Mouse (Mus musculus): ENCODE measurements at regions not wholly inside any gene's neighbourhood (a gene's known extent, or its start where the extent isn't known, plus 50 kb on each side); places are given as distances from the start of the nearest gene placed in this dataset.
A peak's percentile ranks its signal among the peaks of the same experiment; 100 is the strongest.

DNA sequence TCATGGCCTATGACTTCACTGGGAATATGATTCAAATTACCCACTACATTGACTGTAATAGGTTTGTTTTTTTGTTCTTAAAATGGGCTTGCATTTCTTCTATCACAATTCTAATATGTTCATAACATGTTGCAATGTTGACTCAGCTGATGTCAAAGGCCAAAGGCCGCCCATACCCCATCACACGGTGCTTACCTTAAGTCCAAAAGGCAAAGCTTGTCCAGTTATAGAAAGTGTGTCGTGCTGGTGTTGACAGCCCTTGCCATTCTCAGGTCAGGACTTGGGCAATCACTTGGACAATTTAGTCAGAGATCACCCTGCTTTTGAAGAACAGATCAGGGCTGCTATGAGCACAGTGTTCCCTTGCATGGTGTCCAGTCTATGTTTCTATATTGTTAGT is 321.5 kb upstream of the Sall1 start:
- Histone ChIP-seq H3K4me3 (ENCODE audit: low read length) (no peak overlapping the region), H3K9me3 (replicated peaks; ENCODE audit: control insufficient read depth, low read length) (no peaks in the 10 kb centered on the region), H3K27ac (ENCODE audit: low read length) (no peak overlapping the region), H3K4me1 (ENCODE audit: control insufficient read depth, insufficient read depth, low read length) (no peaks in the 10 kb centered on the region), H3K27me3 (ENCODE audit: control insufficient read depth, insufficient read depth, low read length) (no peaks in the 10 kb centered on the region), H3K4me2 (ENCODE audit: low read depth, low read length) (no peak overlapping the region), H3K36me3 (ENCODE audit: control insufficient read depth, insufficient read depth) (no peaks in the 10 kb centered on the region), H3K9ac (ENCODE audit: low read length) (no peak overlapping the region)
- ATAC-seq (replicated peaks; ENCODE audit: extremely low read depth, insufficient read depth, low FRiP score): no peak
- 85% methylated on average over 3 of the region's 3 CpGs for WGBS

DNA sequence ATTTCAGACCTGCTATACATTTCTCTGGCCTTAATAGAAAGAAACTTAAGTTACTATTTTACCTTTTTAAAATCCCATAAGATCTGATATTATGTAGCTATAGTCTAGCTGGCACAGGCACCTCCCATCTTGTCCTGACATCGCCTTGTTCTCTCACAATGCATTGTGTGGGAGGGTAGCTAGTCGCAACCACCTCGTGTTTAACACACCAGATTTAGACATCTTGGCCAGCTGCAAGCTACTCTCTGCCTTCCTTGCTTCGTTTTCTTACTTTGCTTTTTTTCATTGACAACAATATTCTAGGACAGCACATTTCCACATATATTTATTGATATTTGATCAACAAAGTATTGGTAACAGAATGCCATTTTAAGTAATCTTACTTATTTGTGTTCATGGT is 314.4 kb upstream of the Sall1 start:
- 72% methylated on average over 4 of the region's 4 CpGs for WGBS
- no peak for ATAC-seq (replicated peaks; ENCODE audit: extremely low read depth, insufficient read depth, low FRiP score)
- Histone ChIP-seq H3K9me3 (replicated peaks; ENCODE audit: control insufficient read depth, low read length) (no peaks in the 10 kb centered on the region), H3K27ac (ENCODE audit: low read length) (no peak overlapping the region), H3K4me1 (ENCODE audit: control insufficient read depth, insufficient read depth, low read length) (no peaks in the 10 kb centered on the region), H3K4me3 (ENCODE audit: low read length) (no peak overlapping the region), H3K4me2 (ENCODE audit: low read depth, low read length) (no peak overlapping the region), H3K9ac (ENCODE audit: low read length) (no peak overlapping the region), H3K36me3 (ENCODE audit: control insufficient read depth, insufficient read depth) (no peaks in the 10 kb centered on the region), H3K27me3 (ENCODE audit: control insufficient read depth, insufficient read depth, low read length) (no peaks in the 10 kb centered on the region)

DNA sequence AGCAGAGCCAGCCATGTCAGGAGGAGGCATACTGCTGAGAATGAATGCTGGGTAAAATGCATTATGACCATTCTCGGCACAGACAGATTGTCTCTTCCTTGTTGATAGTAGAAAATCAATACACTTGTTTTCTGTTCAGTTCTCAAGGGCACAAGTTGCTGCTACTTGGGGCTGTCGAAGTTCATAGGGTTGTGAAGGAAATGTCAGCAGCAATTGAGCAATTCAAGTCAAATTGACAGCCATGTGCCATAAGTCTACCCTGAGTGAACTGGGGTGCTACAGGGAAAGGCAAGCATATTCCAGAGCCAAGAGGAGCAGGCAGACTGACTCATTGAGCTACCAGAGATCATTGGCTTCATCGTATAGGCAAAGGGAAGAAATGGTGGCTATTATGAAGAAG is 301.6 kb upstream of the Sall1 start:
- Histone ChIP-seq H3K4me3 (ENCODE audit: low read length) (no peak overlapping the region), H3K27me3 (ENCODE audit: control insufficient read depth, insufficient read depth, low read length) (no peaks in the 10 kb centered on the region), H3K9me3 (replicated peaks; ENCODE audit: control insufficient read depth, low read length) (no peaks in the 10 kb centered on the region), H3K27ac (ENCODE audit: low read length) (no peak overlapping the region), H3K4me1 (ENCODE audit: control insufficient read depth, insufficient read depth, low read length) (no peaks in the 10 kb centered on the region), H3K36me3 (ENCODE audit: control insufficient read depth, insufficient read depth) (no peaks in the 10 kb centered on the region), H3K9ac (ENCODE audit: low read length) (no peak overlapping the region), H3K4me2 (ENCODE audit: low read depth, low read length) (no peak overlapping the region)
- WGBS: 84% methylated on average over 3 of the region's 3 CpGs
- no peak for ATAC-seq (replicated peaks; ENCODE audit: extremely low read depth, insufficient read depth, low FRiP score)

DNA sequence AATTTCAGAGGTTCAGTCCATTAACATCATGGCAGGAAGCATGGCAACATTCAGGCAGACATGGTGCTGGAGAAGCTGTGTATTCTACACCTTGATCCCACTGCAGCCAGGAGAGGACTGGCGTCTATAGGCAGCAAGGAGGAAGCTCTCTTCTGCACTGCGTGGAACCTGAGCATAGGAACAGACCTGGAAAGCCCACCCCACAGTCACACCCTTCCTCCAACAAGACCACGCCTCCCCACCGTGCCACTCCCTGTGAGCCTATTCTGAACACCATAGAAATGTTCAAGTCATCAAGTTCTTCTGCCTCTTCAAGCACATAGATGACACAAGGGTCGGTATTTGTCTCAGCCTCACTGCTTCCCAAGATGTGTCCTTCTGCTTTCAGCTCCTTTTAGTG is 297.7 kb upstream of the Sall1 start:
- no peak overlapping the region for H3K9ac ChIP-seq (ENCODE audit: low read length)
- H3K4me2 ChIP-seq (ENCODE audit: low read depth, low read length): no peak overlapping the region
- 84% methylated on average over 5 of the region's 5 CpGs for WGBS
- no peak for ATAC-seq (replicated peaks; ENCODE audit: extremely low read depth, insufficient read depth, low FRiP score)
- 0 out of 2 replicates have a peak, but pooled peaks cover 2% of the 10 kb centered on the region for H3K27me3 ChIP-seq (ENCODE audit: control insufficient read depth, insufficient read depth, low read length)
- H3K27ac ChIP-seq (ENCODE audit: low read length): no peak overlapping the region
- no peaks in the 10 kb centered on the region for H3K9me3 ChIP-seq (replicated peaks; ENCODE audit: control insufficient read depth, low read length)
- no peak overlapping the region for H3K4me3 ChIP-seq (ENCODE audit: low read length)
- H3K4me1 ChIP-seq (ENCODE audit: control insufficient read depth, insufficient read depth, low read length): no peaks in the 10 kb centered on the region
- no peaks in the 10 kb centered on the region for H3K36me3 ChIP-seq (ENCODE audit: control insufficient read depth, insufficient read depth)

DNA sequence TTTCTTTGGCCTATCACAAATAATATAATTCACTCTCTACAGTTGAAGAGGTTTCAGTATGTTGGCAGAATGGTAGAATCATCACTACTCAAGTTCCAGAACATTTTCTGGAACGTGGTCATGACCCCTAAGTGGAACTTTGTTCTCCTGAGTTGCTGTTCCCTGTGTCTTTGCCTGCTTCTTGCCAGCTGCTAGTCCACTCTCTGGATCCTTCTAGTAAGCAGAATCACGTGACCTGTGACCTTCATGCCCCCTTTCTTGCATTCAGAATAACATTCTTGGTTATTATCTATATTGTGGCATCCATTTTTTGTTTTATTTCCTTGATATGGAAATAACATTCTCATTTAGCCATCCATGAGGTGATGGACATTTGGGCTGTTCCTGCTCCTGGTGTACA is 291.5 kb upstream of the Sall1 start:
- Histone ChIP-seq H3K27ac (ENCODE audit: low read length) (no peak overlapping the region), H3K36me3 (ENCODE audit: control insufficient read depth, insufficient read depth) (no peaks in the 10 kb centered on the region), H3K4me3 (ENCODE audit: low read length) (no peak overlapping the region), H3K4me2 (ENCODE audit: low read depth, low read length) (no peak overlapping the region), H3K4me1 (ENCODE audit: control insufficient read depth, insufficient read depth, low read length) (no peaks in the 10 kb centered on the region), H3K9me3 (replicated peaks; ENCODE audit: control insufficient read depth, low read length) (no peaks in the 10 kb centered on the region), H3K9ac (ENCODE audit: low read length) (no peak overlapping the region), H3K27me3 (ENCODE audit: control insufficient read depth, insufficient read depth, low read length) (0 out of 2 replicates have a peak, but pooled peaks cover 2% of the 10 kb centered on the region)
- no peak for ATAC-seq (replicated peaks; ENCODE audit: extremely low read depth, insufficient read depth, low FRiP score)
- WGBS: 65% methylated on average over 2 of the region's 2 CpGs

DNA sequence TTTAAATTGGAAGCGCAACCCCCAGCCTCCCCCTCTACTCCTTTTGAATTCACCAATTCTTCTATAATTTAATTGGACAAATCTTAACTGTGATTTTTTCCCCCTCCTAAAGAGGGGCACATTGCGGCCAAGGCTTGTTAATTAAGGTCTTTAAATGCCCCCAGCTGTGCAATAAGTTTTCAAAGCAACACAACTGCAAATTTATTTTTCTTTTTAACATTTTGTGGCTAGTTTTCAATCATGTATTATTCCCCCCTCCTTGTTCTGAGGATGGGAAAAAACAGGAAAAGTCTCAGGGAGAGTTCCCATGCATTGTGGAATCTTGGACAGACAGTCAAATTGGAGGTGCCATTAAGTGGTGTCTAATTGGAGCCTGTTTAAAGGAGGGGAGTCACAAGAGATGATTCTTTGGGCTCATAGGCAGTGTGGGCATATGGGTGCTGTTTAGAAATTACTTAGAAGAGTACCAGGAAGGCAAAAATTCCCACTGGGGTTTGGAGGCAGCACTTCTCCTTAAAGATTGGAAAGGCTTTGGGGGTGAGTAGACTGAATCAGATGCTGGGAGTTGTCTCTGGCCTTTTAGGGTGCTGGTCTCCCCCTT is 281.9 kb upstream of the Sall1 start:
- whole genome bisulfite sequencing: 91% methylated on average over 2 of the region's 2 CpGs
- Histone ChIP-seq H3K4me1 (ENCODE audit: control insufficient read depth, insufficient read depth, low read length) (no peaks in the 10 kb centered on the region), H3K9ac (ENCODE audit: low read length) (no peak overlapping the region), H3K27me3 (ENCODE audit: control insufficient read depth, insufficient read depth, low read length) (no peaks in the 10 kb centered on the region), H3K27ac (ENCODE audit: low read length) (no peak overlapping the region), H3K9me3 (replicated peaks; ENCODE audit: control insufficient read depth, low read length) (no peaks in the 10 kb centered on the region), H3K36me3 (ENCODE audit: control insufficient read depth, insufficient read depth) (no peaks in the 10 kb centered on the region), H3K4me2 (ENCODE audit: low read depth, low read length) (no peak overlapping the region), H3K4me3 (ENCODE audit: low read length) (no peak overlapping the region)
- ATAC-seq (replicated peaks; ENCODE audit: extremely low read depth, insufficient read depth, low FRiP score): no peak

DNA sequence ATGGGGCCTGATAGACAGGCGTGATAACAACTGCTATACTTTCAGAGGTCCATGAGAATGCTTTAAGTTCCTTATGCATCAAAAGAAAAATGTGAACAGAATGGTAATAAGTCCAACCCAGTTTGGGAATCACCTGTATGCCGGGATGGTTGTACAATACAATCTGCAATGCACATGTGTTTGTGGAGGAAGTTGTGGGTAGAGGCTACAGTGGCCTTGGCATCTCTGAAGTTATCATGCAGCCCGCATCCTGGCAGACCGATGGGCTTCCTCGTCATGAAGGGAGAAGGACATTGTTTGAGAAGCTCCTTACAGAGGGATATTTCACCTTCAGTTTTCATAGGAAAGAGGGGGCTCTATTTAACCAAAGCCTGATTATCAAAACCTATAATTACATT is 281.3 kb upstream of the Sall1 start:
- Histone ChIP-seq H3K4me2 (ENCODE audit: low read depth, low read length) (no peak overlapping the region), H3K27me3 (ENCODE audit: control insufficient read depth, insufficient read depth, low read length) (no peaks in the 10 kb centered on the region), H3K27ac (ENCODE audit: low read length) (no peak overlapping the region), H3K9me3 (replicated peaks; ENCODE audit: control insufficient read depth, low read length) (no peaks in the 10 kb centered on the region), H3K4me1 (ENCODE audit: control insufficient read depth, insufficient read depth, low read length) (no peaks in the 10 kb centered on the region), H3K4me3 (ENCODE audit: low read length) (no peak overlapping the region), H3K36me3 (ENCODE audit: control insufficient read depth, insufficient read depth) (no peaks in the 10 kb centered on the region), H3K9ac (ENCODE audit: low read length) (no peak overlapping the region)
- 64% methylated on average over 5 of the region's 5 CpGs for WGBS
- no peak for ATAC-seq (replicated peaks; ENCODE audit: extremely low read depth, insufficient read depth, low FRiP score)

DNA sequence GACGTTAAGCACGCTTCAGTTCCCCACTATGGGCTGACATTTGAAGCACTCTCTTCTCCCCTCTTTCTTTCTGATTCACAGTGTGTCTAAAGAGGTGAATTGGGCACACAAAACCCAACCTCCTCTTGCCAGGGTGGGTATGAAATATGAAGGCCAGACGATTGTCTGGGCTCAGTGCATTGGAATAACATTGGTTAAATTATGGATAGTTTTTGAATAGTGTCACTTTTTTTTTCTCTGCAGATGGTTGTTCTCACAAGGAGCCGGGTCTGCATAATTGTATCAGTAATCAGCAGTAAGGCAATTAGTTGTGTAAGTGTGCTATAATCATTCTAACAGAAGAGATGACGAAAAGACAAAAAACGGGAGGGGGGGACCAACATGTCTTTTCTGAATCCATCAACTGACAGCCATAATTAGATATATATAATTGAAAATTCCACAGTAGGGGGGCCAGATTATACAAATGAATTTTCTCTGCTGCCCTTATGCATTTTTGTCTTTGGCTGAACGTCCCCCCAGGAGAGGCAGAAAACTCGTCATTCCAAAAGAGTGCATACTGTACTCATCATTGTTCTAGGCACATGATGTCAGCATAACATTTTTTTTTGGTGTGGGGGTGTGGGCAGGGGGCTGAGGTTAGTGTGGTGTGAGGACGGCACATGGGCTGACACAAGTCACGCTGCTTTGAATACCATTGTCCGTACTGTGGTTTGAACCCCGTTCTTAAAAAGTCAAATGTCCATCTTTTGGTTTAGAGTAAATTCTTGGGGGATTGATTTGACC is 280.7 kb upstream of the Sall1 start:
- WGBS: 69% methylated on average over 12 of the region's 12 CpGs
- no peaks in the 10 kb centered on the region for H3K36me3 ChIP-seq (ENCODE audit: control insufficient read depth, insufficient read depth)
- no peak for ATAC-seq (replicated peaks; ENCODE audit: extremely low read depth, insufficient read depth, low FRiP score)
- H3K4me3 ChIP-seq (ENCODE audit: low read length): no peak overlapping the region
- H3K27me3 ChIP-seq (ENCODE audit: control insufficient read depth, insufficient read depth, low read length): no peaks in the 10 kb centered on the region
- no peak overlapping the region for H3K27ac ChIP-seq (ENCODE audit: low read length)
- H3K9me3 ChIP-seq (replicated peaks; ENCODE audit: control insufficient read depth, low read length): no peaks in the 10 kb centered on the region
- no peak overlapping the region for H3K4me2 ChIP-seq (ENCODE audit: low read depth, low read length)
- H3K9ac ChIP-seq (ENCODE audit: low read length): no peak overlapping the region
- H3K4me1 ChIP-seq (ENCODE audit: control insufficient read depth, insufficient read depth, low read length): no peaks in the 10 kb centered on the region

DNA sequence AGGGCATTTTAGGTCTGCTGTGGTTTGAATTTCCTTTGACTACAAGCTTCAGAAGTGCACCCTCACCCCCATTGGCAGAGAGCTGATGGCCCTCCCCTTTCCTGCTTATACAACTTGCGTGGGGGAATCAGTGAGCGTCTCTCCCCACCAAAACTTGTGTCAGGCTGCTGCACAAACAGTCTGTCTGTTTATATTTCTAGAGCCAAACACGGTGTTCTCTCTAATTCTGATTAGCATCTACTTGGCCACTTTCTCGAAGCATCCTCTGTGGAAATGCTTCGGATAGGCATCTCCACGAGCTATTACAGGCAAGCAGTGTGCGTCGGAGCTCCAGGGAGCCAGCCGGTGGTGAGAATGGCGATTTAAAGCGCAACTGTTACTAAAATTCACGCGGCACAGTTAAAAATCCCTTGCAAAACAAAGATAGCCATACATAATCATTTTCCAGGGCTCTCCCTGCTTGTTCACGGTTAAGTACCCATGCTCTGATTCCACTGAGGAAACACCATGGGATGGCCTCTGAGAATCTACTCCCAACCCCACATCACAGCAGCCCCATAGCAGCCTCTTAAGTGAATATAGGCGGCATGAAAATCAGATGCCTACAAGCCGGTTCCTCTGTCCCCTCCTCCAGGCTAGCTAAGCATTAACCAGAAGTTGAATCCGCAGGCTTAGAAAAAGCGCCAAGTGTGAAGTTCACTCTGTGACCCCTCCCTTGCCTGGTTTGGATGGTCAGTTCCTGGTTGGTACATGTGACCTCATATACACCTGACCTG is 273.7 kb upstream of the Sall1 start:
- 24% methylated on average over 18 of the region's 18 CpGs for WGBS
- H3K27me3 ChIP-seq (ENCODE audit: control insufficient read depth, insufficient read depth, low read length): no peaks in the 10 kb centered on the region
- peak overlapping the region; percentile 44 for H3K4me2 ChIP-seq (ENCODE audit: low read depth, low read length)
- no peaks in the 10 kb centered on the region for H3K9me3 ChIP-seq (replicated peaks; ENCODE audit: control insufficient read depth, low read length)
- peak overlapping the region; percentile 21 for H3K4me3 ChIP-seq (ENCODE audit: low read length)
- ATAC-seq (replicated peaks; ENCODE audit: extremely low read depth, insufficient read depth, low FRiP score): no peak
- no peak overlapping the region for H3K9ac ChIP-seq (ENCODE audit: low read length)
- peaks cover 3% of the 10 kb centered on the region for H3K4me1 ChIP-seq (ENCODE audit: control insufficient read depth, insufficient read depth, low read length)
- H3K27ac ChIP-seq (ENCODE audit: low read length): no peak overlapping the region
- no peaks in the 10 kb centered on the region for H3K36me3 ChIP-seq (ENCODE audit: control insufficient read depth, insufficient read depth)
